Mouse (Mus musculus) liver, adult 2 months (tissue): Measurements from ENCODE around the gene Cap2.

Source experiments
- CTCF ChIP-seq: fragments of 200-500 bp; IDR thresholded peaks from 2 replicates; pipeline ENCODE4 v1.5.1; 2011; ENCODE audit warnings: low read depth, low read length, control low read depth
- POLR2A ChIP-seq: fragments of 200-500 bp; IDR thresholded peaks from 2 replicates; pipeline ENCODE4 v1.6.1; 2011; ENCODE audit warnings: low read length, control low read depth; ENCODE audit not compliant: insufficient read depth; ENCODE audit errors: extremely low read depth

GRCm38 (mm10) chr13:46548600-46549179 is 47.0 kb downstream of the Cap2 start:
- TF ChIP-seq CTCF (no peak), POLR2A (no peak)
